Comparison of ENCODE assay signal across 28 mouse cellular contexts in genomic region chr2:83226198-83226597, GRCm38 (mm10).
"Had no signal": no experiment of that assay in that cellular context is flagged by ENCODE, and none has a peak within 500 bp of the region (broad histone marks: within the 10 kb centered on the region; RNA-seq: fewer than 3 reads in every experiment).

No protein-coding gene starts in this region.

- H3K9ac ChIP-seq: embryonic facial prominence, embryonic 12.5 days; embryonic facial prominence, embryonic 13.5 days; embryonic facial prominence, embryonic 15.5 days; forebrain, embryonic 12.5 days; forebrain, embryonic 13.5 days; forebrain, embryonic 15.5 days; forebrain, postnatal 0 days had no signal

- H3K4me1 ChIP-seq: embryonic facial prominence, embryonic 12.5 days; embryonic facial prominence, embryonic 13.5 days; embryonic facial prominence, embryonic 15.5 days; forebrain, embryonic 10.5 days; forebrain, embryonic 12.5 days; forebrain, embryonic 13.5 days; forebrain, embryonic 15.5 days had no signal

- H3K4me3 ChIP-seq: embryonic facial prominence, embryonic 12.5 days; embryonic facial prominence, embryonic 13.5 days; embryonic facial prominence, embryonic 15.5 days; erythroblast, embryonic 14.5 days; forebrain, embryonic 10.5 days; forebrain, embryonic 12.5 days; forebrain, embryonic 13.5 days; forebrain, embryonic 15.5 days; gastrocnemius, adult 2 months; heart, adult 2 months had no signal

- ATAC-seq: forebrain, embryonic 13.5 days; forebrain, embryonic 14.5 days; forebrain, embryonic 15.5 days; forebrain, embryonic 16.5 days; forebrain, postnatal 0 days had no signal

- H3K36me3 ChIP-seq: embryonic facial prominence, embryonic 12.5 days; embryonic facial prominence, embryonic 13.5 days; embryonic facial prominence, embryonic 15.5 days; forebrain, embryonic 10.5 days; forebrain, embryonic 12.5 days; forebrain, embryonic 15.5 days had no signal

- DNase-seq: cerebellum, adult 2 months; cerebellum, adult 8-10 months; cerebellum, adult 9-10 months; cerebellum, adult 9-11 months; cerebellum, postnatal 10 days; cerebellum, postnatal 14 days; cerebellum, postnatal 25 days; cerebellum, postnatal 36 days; embryo, embryonic 11 days; forebrain, postnatal 0 days; gastrocnemius, adult 2 months; gastrocnemius, postnatal 10 days; gastrocnemius, postnatal 14 days; gastrocnemius, postnatal 25 days; gastrocnemius, postnatal 36 days; heart, adult 11 months; heart, adult 18-20 months; heart, adult 2 months had no signal

- H3K27ac ChIP-seq: embryonic facial prominence, embryonic 12.5 days; embryonic facial prominence, embryonic 13.5 days; embryonic facial prominence, embryonic 15.5 days; forebrain, embryonic 10.5 days; forebrain, embryonic 12.5 days; forebrain, embryonic 13.5 days; forebrain, embryonic 15.5 days; gastrocnemius, adult 2 months; heart, adult 2 months had no signal

- H3K4me2 ChIP-seq: embryonic facial prominence, embryonic 12.5 days; embryonic facial prominence, embryonic 13.5 days; embryonic facial prominence, embryonic 15.5 days; forebrain, embryonic 12.5 days; forebrain, embryonic 13.5 days; forebrain, embryonic 15.5 days had no signal

- H3K9me3 ChIP-seq: embryonic facial prominence, embryonic 12.5 days; embryonic facial prominence, embryonic 13.5 days; embryonic facial prominence, embryonic 15.5 days; forebrain, embryonic 10.5 days; forebrain, embryonic 12.5 days; forebrain, embryonic 13.5 days; forebrain, embryonic 15.5 days had no signal

- H3K27me3 ChIP-seq: embryonic facial prominence, embryonic 12.5 days; embryonic facial prominence, embryonic 13.5 days; embryonic facial prominence, embryonic 15.5 days; forebrain, embryonic 12.5 days; forebrain, embryonic 13.5 days; forebrain, embryonic 15.5 days had no signal
